In the genomic region with DNA sequence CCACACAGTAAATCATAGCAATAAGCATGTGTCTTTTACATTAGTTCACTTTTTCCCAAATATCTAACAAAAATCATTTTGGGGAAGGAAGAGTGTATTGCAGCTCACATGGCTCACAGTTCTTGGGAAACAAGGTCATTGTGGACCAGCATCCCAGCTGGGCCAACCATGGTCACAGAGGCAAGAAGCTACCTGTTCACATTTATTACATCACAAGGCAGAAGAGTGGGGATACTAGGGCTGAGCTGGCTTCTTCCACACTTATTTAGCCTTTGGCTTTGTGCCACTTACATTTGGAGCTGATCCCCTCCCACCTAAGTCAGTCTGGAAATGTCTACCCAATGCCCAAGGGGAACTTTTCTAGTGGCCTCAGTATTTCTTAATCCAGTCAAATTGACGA, we compare ENCODE assay signal across 21 mouse cellular contexts.
DNase-seq lines count a peak whose midpoint lies in the region; ATAC-seq and TF ChIP-seq lines count a peak whose summit lies in the region.
"Had no signal": no experiment of that assay in that cellular context is flagged by ENCODE, and none has a peak within 500 bp of the region (broad histone marks: within the 10 kb centered on the region; RNA-seq: fewer than 3 reads in every experiment).

No protein-coding gene starts in this region.

- TF ChIP-seq POLR2A in heart, adult 2 months (IDR thresholded peaks at IDR 0.05; ENCODE audit: insufficient read depth, low read depth, low read length), result no peak

- ATAC-seq in heart, embryonic 11.5 days (replicated peaks; ENCODE audit: insufficient number of reproducible peaks, low FRiP score, low TSS enrichment), result no peak
- ATAC-seq: CD4-positive, CD25-positive, alpha-beta regulatory T cell, adult 4 months; forebrain, embryonic 13.5 days; forebrain, embryonic 16.5 days; hindbrain, embryonic 16.5 days had no signal

- H3K36me3 ChIP-seq in heart, adult 2 months (ENCODE audit: control insufficient read depth, insufficient read depth, low read length), result no peaks in the 10 kb centered on the region
- no peaks in the 10 kb centered on the region for H3K36me3 ChIP-seq in heart, embryonic 11.5 days (ENCODE audit: control insufficient read depth, insufficient read depth, low read length)
- H3K36me3 ChIP-seq: embryonic facial prominence, embryonic 12.5 days; embryonic facial prominence, embryonic 15.5 days; heart, embryonic 10.5 days; hindbrain, embryonic 10.5 days; hindbrain, embryonic 13.5 days; intestine, embryonic 15.5 days had no signal

- 88% methylated on average over 1 of the region's 1 CpGs for WGBS in heart, adult 2 months
- 65% methylated on average over 1 of the region's 1 CpGs for WGBS in heart, embryonic 11.5 days (ENCODE audit: insufficient replicate concordance)

- no peaks in the 10 kb centered on the region for H3K27me3 ChIP-seq in heart, adult 2 months (ENCODE audit: control insufficient read depth, insufficient read depth, low read length)
- no peaks in the 10 kb centered on the region for H3K27me3 ChIP-seq in heart, embryonic 11.5 days (ENCODE audit: control insufficient read depth, insufficient read depth, low read length)
- H3K27me3 ChIP-seq: embryonic facial prominence, embryonic 12.5 days; embryonic facial prominence, embryonic 15.5 days; forebrain, embryonic 13.5 days; hindbrain, embryonic 13.5 days; intestine, embryonic 15.5 days had no signal

- intact Hi-C loops in heart, adult 2 months (cut with DNase I), result loop anchor here (5.0 to 10.0 kb wide), 2 partner anchors 73 to 921 kb away; no protein-coding TSS in a partner anchor

- H3K9me3 ChIP-seq in heart, embryonic 11.5 days (replicated peaks; ENCODE audit: control insufficient read depth, low read length), result no peaks in the 10 kb centered on the region
- H3K9me3 ChIP-seq: embryonic facial prominence, embryonic 12.5 days; embryonic facial prominence, embryonic 15.5 days; forebrain, embryonic 13.5 days; heart, embryonic 10.5 days; hindbrain, embryonic 10.5 days; hindbrain, embryonic 13.5 days; intestine, embryonic 15.5 days had no signal

- H3K79me2 ChIP-seq in heart, adult 2 months (replicated peaks; ENCODE audit: control insufficient read depth, insufficient read depth, low read length), result no peaks in the 10 kb centered on the region

- H3K27ac ChIP-seq in heart, adult 2 months, result peak overlapping the region; percentile 24; the same call in 1 of the 2 replicates
- H3K27ac ChIP-seq in heart, embryonic 11.5 days (ENCODE audit: low read depth, low read length), result no peak overlapping the region
- H3K27ac ChIP-seq: embryonic facial prominence, embryonic 12.5 days; embryonic facial prominence, embryonic 15.5 days; forebrain, embryonic 13.5 days; heart, embryonic 10.5 days; hindbrain, embryonic 10.5 days; hindbrain, embryonic 13.5 days; intestine, embryonic 15.5 days had no signal

- no peak overlapping the region for H3K9ac ChIP-seq in heart, adult 2 months (ENCODE audit: low read depth, low read length)
- no peak overlapping the region for H3K9ac ChIP-seq in heart, embryonic 11.5 days (ENCODE audit: low read depth, low read length)
- H3K9ac ChIP-seq: embryonic facial prominence, embryonic 12.5 days; embryonic facial prominence, embryonic 15.5 days; forebrain, embryonic 13.5 days; hindbrain, embryonic 13.5 days; intestine, embryonic 15.5 days had no signal

- no peak overlapping the region for H3K4me3 ChIP-seq in heart, adult 2 months
- no peak overlapping the region for H3K4me3 ChIP-seq in heart, embryonic 11.5 days (ENCODE audit: low read depth, low read length)
- H3K4me3 ChIP-seq: embryonic facial prominence, embryonic 12.5 days; embryonic facial prominence, embryonic 15.5 days; forebrain, embryonic 13.5 days; heart, embryonic 10.5 days; hindbrain, embryonic 10.5 days; hindbrain, embryonic 13.5 days; intestine, embryonic 15.5 days had no signal

- no peak for TF ChIP-seq CTCF in heart, adult 2 months (IDR thresholded peaks at IDR 0.05)

- TF ChIP-seq EP300 in heart, adult 2 months (IDR thresholded peaks at IDR 0.05; ENCODE audit: insufficient read depth, low read depth, low read length), result no peak

- peaks cover 4% of the 10 kb centered on the region; the same call in 1 of the 2 replicates for H3K4me1 ChIP-seq in heart, adult 2 months (ENCODE audit: control insufficient read depth, insufficient read depth, low read length)
- no peaks in the 10 kb centered on the region for H3K4me1 ChIP-seq in heart, embryonic 11.5 days (ENCODE audit: control insufficient read depth, insufficient read depth, low read length)
- H3K4me1 ChIP-seq: embryonic facial prominence, embryonic 12.5 days; embryonic facial prominence, embryonic 15.5 days; forebrain, embryonic 13.5 days; heart, embryonic 10.5 days; hindbrain, embryonic 10.5 days; hindbrain, embryonic 13.5 days; intestine, embryonic 15.5 days had no signal

- DNase-seq in heart, adult 2 months, result no peak
- peak; percentile 10 for DNase-seq in brain, adult 2 months (ENCODE audit: low read depth, low spot score)
- DNase-seq in fat pad, adult 2 months (ENCODE audit: extremely low read depth, low read depth, low spot score), result peak; percentile 64
- no peak for DNase-seq in spleen, postnatal 14 days (ENCODE audit: low spot score in 2 of 2)
- no peak for DNase-seq in thymus, adult 18-20 months
- DNase-seq: adrenal gland, adult 2 months; adrenal gland, postnatal 14 days; gastrocnemius, postnatal 10 days; gastrocnemius, postnatal 36 days; heart, adult 18-20 months had no signal

- no peak overlapping the region for H3K4me2 ChIP-seq in heart, embryonic 11.5 days
- H3K4me2 ChIP-seq: embryonic facial prominence, embryonic 12.5 days; embryonic facial prominence, embryonic 15.5 days; forebrain, embryonic 13.5 days; hindbrain, embryonic 13.5 days; intestine, embryonic 15.5 days had no signal

Comparison
In these comparisons a context has a peak if more than half of its experiments do, and no peak if none do; other contexts are left out.
1. DNase-seq: peak in brain, adult 2 months (single experiment) and fat pad, adult 2 months (single experiment); none in heart, adult 2 months (0 of 2), spleen, postnatal 14 days (0 of 2) and thymus, adult 18-20 months (0 of 2).